Mouse (Mus musculus) stomach, postnatal 0 days (tissue): ENCODE data around the gene Mrm3. TPM values are rescaled to one million over a fixed set of nuclear protein-coding genes. Genes with fewer than 3 reads are reported as not detected.
"Not testable (repeated sequence)": the region's sequence is repeated elsewhere in the genome, so short reads cannot be mapped to it uniquely, and the experiment has no call there.

Experiments used
- ATAC-seq: fragments of 200-750 bp; cut with Nextera tagmentation; 2 replicates; pipeline ENCODE4 v1.8.0; 2017; ENCODE audit not compliant: low FRiP score, low TSS enrichment
- DNase-seq: peaks from one replicate; pipeline ENCODE4 v3.0.0-alpha.2; 2016; ENCODE audit warnings: low spot score
- H3K27ac ChIP-seq: fragments of 300-500 bp; sonication (generic); replicated peaks from 2 replicates; pipeline ENCODE4 v1.5.1; 2014; ENCODE audit warnings: mild to moderate bottlenecking, control low read depth
- H3K27me3 ChIP-seq: fragments of 300-500 bp; sonication (generic); 2 replicates; pipeline ENCODE4 v1.6.1; 2014; ENCODE audit warnings: low read length; ENCODE audit not compliant: control insufficient read depth, insufficient read depth
- H3K36me3 ChIP-seq: fragments of 300-500 bp; sonication (generic); 2 replicates; pipeline ENCODE4 v1.6.1; 2014; ENCODE audit warnings: low read length, mixed read lengths; ENCODE audit not compliant: control insufficient read depth, insufficient read depth
- H3K4me1 ChIP-seq: fragments of 300-500 bp; sonication (generic); replicated peaks from 2 replicates; pipeline ENCODE4 v1.6.1; 2014; ENCODE audit warnings: antibody characterized with exemption; ENCODE audit not compliant: control insufficient read depth, insufficient read depth
- H3K4me2 ChIP-seq: fragments of 300-500 bp; sonication (generic); replicated peaks from 2 replicates; pipeline ENCODE4 v1.6.1; 2014; ENCODE audit warnings: low read depth, mild to moderate bottlenecking, control low read depth, moderate library complexity
- H3K4me3 ChIP-seq: fragments of 300-500 bp; sonication (generic); 2 replicates; pipeline ENCODE4 v1.5.1; 2014; ENCODE audit warnings: low read depth, low read length, control low read depth
- H3K9ac ChIP-seq: fragments of 300-500 bp; sonication (generic); 2 replicates; pipeline ENCODE4 v1.6.1; 2014; ENCODE audit warnings: mild to moderate bottlenecking, low read length, control low read depth, mixed read lengths
- H3K9me3 ChIP-seq: fragments of 300-500 bp; sonication (generic); 2 replicates; pipeline ENCODE4 v1.6.1; 2016; ENCODE audit warnings: low read length; ENCODE audit not compliant: control insufficient read depth
- CTCF ChIP-seq: IDR thresholded peaks from 2 replicates; pipeline ENCODE4 v1.5.1; 2016; ENCODE audit warnings: antibody characterized with exemption, low read depth, mild to moderate bottlenecking, moderate library complexity
- EP300 ChIP-seq: optimal IDR thresholded peaks from 2 replicates; pipeline ENCODE3; 2016; ENCODE audit warnings: antibody characterized with exemption
- WGBS: fragments of 180-500 bp; shearing (Covaris S2); extraction: QIAGEN DNeasy Blood & Tissue Kit; methylation state at CpG from one replicate; pipeline ENCODE4 v1.1.7; 2014; 5-methylcytosine and 5-hydroxymethylcytosine counted together
- polyA plus RNA-seq: library from polyadenylated mRNA; unstranded; fragments of >200 nt; fragmentation: Nextera tagmentation; extraction: Ambion mirVana; gene quantifications from 2 replicates; pipeline ENCODE4 v1.2.1, GENCODE M21; 2015

Gene Mrm3
- polyA plus RNA-seq, 1 experiment from 2014 or later, result 14.7 TPM

DNA sequence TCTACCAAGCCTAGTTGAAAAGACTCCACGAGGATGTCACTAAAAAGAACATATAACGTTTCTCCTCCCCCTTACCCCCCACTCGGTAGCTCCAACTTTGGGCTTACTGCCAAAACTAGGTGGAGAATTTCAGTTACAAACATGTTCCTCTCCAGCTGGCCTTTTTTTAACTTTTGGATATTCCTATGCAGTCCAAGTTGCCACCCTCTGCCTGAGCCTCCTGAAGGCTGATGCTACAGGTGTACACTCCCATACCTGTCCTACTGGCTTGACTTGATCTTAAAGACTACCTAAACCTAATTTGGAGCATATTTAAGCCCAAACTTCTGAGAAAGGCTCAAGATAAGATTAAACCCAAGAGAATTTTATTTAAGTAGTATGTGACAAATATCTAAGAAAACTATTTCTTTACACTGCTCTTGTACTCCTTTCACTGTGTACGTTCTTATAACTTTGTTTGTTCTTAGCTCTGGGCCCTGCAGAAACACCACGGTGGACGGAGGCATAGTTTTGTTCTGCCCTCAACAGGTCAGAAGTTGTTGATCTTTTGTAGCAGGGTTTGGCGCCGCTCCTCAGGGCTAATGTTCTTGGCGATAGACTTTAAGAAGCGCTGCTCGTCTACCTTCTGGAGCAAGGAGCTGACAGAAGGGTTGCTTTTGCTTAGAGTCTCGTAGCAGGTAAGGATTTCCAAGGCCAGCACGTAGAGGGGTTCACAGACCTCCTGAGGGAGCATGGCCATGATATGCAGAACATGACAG lies 33.1 kb upstream of the Mrm3 start:
- H3K27ac ChIP-seq, result peak overlapping the region; percentile 50

DNA sequence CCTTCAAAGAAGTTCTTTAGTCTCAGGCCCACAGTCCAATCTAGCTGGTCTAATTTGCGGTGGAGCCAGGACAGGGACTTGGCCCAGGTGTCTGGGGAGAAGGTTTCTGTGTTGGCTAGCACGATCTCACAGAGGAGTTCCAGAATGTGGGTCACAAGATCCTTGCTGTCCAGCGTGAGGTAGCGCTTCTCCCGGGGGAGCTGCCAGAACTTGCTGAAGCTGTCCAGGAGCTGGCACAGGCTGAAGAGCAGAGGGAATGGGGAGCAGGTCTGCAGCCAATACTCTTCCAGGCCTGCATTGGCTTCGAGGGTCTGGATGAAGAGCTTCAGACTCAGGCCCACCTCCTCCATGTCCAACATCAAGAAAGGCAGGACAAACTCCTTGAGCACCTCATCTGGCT lies 31.9 kb upstream of the Mrm3 start:
- H3K36me3 ChIP-seq, result peaks cover 11% of the 10 kb centered on the region; the same call in 1 of the 2 replicates
- WGBS, result 54% methylated on average over 5 of the region's 6 CpGs
- not testable (repeated sequence) for H3K4me1 ChIP-seq, H3K4me3 ChIP-seq, H3K27ac ChIP-seq, H3K9ac ChIP-seq, H3K9me3 ChIP-seq, H3K4me2 ChIP-seq, H3K27me3 ChIP-seq, ATAC-seq, DNase-seq

More for the DNA sequence above, 33.1 kb upstream of the Mrm3 start:
- no peak; the same call in 1 of the 2 replicates for ATAC-seq
- TF ChIP-seq CTCF (no peak), EP300 (no peak)
- no peaks in the 10 kb centered on the region for H3K9me3 ChIP-seq
- H3K36me3 ChIP-seq, result peaks cover 11% of the 10 kb centered on the region; the same call in 1 of the 2 replicates
- H3K27me3 ChIP-seq, result no peaks in the 10 kb centered on the region
- 47% methylated on average over 13 of the region's 13 CpGs for WGBS
- no peak overlapping the region for H3K4me3 ChIP-seq
- no peak overlapping the region for H3K9ac ChIP-seq
- H3K4me2 ChIP-seq, result no peak overlapping the region
- no peak for DNase-seq
- H3K4me1 ChIP-seq, result no peaks in the 10 kb centered on the region; the same call in 1 of the 2 replicates

DNA sequence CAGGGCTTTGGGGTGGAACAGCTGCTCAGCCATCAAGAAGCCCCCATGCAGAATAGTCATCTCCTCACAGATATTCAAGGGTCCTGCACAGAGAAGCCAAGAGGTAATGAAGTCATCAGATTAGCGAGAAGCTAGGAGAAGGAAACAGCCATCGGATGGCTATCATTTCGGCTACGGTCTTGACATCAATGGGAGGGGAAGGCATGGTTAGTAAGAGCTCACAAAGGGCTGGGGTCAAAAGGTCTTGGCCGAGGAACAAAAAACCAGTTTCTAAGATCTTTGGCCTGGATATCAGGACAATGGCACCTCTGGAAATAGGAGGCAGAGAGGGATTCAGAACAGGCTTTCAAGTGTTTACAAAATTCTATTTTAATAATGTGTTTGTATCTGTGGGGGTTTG lies 29.7 kb upstream of the Mrm3 start:
- ATAC-seq (no peak), DNase-seq (no peak)
- Histone ChIP-seq H3K9me3 (no peaks in the 10 kb centered on the region), H3K27ac (peak overlapping the region; percentile 30; the same call in 1 of the 2 replicates), H3K4me3 (no peak overlapping the region), H3K9ac (no peak overlapping the region), H3K27me3 (no peaks in the 10 kb centered on the region), H3K4me1 (no peaks in the 10 kb centered on the region; the same call in 1 of the 2 replicates), H3K4me2 (no peak overlapping the region), H3K36me3 (no peaks in the 10 kb centered on the region; the same call in 1 of the 2 replicates)
- 89% methylated on average over 5 of the region's 5 CpGs for WGBS
- no peak for TF ChIP-seq EP300
- no peak for TF ChIP-seq CTCF

DNA sequence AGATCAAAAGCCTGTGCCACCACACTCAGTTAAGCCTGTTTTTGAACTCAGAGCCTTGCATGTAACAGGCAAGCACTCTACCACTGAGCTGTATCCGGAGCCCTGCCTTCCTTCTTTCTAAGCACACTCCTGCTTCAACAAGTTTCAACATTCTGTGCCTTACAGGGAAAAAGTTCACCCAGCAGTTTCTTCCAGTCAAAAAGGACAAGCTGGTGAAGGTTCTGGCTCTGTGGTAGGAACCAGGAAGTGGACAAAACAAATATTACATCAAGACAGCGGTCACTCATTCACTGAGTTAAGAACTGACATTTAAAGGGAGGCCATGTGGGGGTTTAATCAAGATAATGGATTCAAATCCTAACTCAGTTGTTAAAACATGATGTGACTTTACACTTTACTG lies 28.5 kb upstream of the Mrm3 start:
- DNase-seq (no peak), ATAC-seq (no peak)
- Histone ChIP-seq H3K36me3 (no peaks in the 10 kb centered on the region; the same call in 1 of the 2 replicates), H3K9ac (no peak overlapping the region), H3K4me1 (no peaks in the 10 kb centered on the region; the same call in 1 of the 2 replicates), H3K4me3 (no peak overlapping the region), H3K27ac (peak overlapping the region; percentile 25; the same call in 1 of the 2 replicates), H3K9me3 (no peaks in the 10 kb centered on the region), H3K4me2 (no peak overlapping the region), H3K27me3 (no peaks in the 10 kb centered on the region)
- 50% methylated on average over 2 of the region's 2 CpGs for WGBS
- TF ChIP-seq EP300 (peak; percentile 54), CTCF (no peak)

DNA sequence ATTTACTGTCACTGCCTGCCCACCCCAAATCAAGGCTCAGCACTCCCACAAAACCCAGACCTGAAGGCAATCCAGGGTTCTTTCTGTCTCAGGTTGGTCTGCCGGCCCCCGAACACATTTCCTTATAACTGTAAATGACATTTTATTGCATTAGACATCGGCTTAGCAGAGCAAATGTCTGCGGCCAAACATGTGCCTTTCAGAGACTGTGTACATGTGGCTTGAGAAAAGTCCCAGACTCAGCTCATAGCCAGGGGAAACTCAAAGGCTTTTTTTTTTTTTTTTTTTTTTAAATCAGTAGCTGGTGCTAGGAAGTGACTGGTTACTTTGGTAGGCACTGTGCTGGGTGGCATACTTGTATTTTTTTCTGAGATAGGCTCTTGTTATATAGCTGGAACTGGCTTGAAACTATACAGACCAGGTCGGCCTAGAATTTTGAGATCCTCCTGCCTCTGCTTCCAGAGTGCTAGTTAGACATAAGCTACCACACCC lies 27.4 kb upstream of the Mrm3 start:
- H3K4me1 ChIP-seq, result no peaks in the 10 kb centered on the region
- H3K27ac ChIP-seq, result peak overlapping the region; percentile 97
- WGBS, result 82% methylated on average over 5 of the region's 5 CpGs
- 0 out of 2 replicates have a peak overlapping the region, but pooled peaks have one; percentile 80 for H3K4me3 ChIP-seq
- no peaks in the 10 kb centered on the region for H3K9me3 ChIP-seq
- H3K4me2 ChIP-seq, result peak overlapping the region; percentile 92
- no peak for DNase-seq
- H3K9ac ChIP-seq, result no peak overlapping the region
- no peak for TF ChIP-seq CTCF
- TF ChIP-seq EP300, result no peak
- no peak for ATAC-seq
- H3K36me3 ChIP-seq, result no peaks in the 10 kb centered on the region; the same call in 1 of the 2 replicates
- no peaks in the 10 kb centered on the region for H3K27me3 ChIP-seq
